Comparison of ENCODE assay signal across 20 mouse cellular contexts in genomic region chr15:71283775-71284174, GRCm38 (mm10).
DNase-seq lines count a peak whose midpoint lies in the region; ATAC-seq and TF ChIP-seq lines count a peak whose summit lies in the region.
"Had no signal": no experiment of that assay in that cellular context is flagged by ENCODE, and none has a peak within 500 bp of the region (broad histone marks: within the 10 kb centered on the region; RNA-seq: fewer than 3 reads in every experiment).

No protein-coding gene starts in this region.

- TF ChIP-seq CTCF in heart, postnatal 0 days (IDR thresholded peaks at IDR 0.05; ENCODE audit: low read depth), result no peak

- ATAC-seq in heart, postnatal 0 days (ENCODE audit: insufficient read depth, low read depth), result peak; percentile 87
- ATAC-seq: hindbrain, postnatal 0 days; intestine, postnatal 0 days had no signal

- no peak overlapping the region for H3K27ac ChIP-seq in heart, postnatal 0 days (ENCODE audit: low read depth)
- H3K27ac ChIP-seq: embryonic facial prominence, embryonic 13.5 days; hindbrain, postnatal 0 days; kidney, postnatal 0 days had no signal

- DNase-seq in heart, postnatal 0 days (ENCODE audit: low spot score), result peak; percentile 49
- no peak for DNase-seq in heart, adult 18-20 months
- DNase-seq in right cerebral cortex, adult 2 months (ENCODE audit: low spot score in 2 of 2), result peak; percentile 3 to 10
- no peak for DNase-seq in right cerebral cortex, postnatal 14 days
- DNase-seq in layer of hippocampus, adult 18-20 months (ENCODE audit: low spot score in 2 of 2), result peak; percentile 23 to 66
- DNase-seq in telencephalon, adult 2 months (ENCODE audit: low read depth, low spot score), result peak; percentile 41
- DNase-seq in cerebellum, postnatal 14 days, result no peak
- DNase-seq: cerebellum, adult 9-11 months; gastrocnemius, postnatal 25 days; lung, adult 18-20 months; lung, postnatal 14 days; midbrain, embryonic 14.5 days; spleen, adult 18-20 months; thymus, postnatal 36 days had no signal

- H3K4me3 ChIP-seq in heart, postnatal 0 days (ENCODE audit: low read depth, low read length), result no peak overlapping the region
- H3K4me3 ChIP-seq: embryonic facial prominence, embryonic 13.5 days; megakaryocyte, embryonic 14.5 days had no signal

- H3K9ac ChIP-seq in heart, postnatal 0 days (replicated peaks; ENCODE audit: low read depth, low read length), result no peak overlapping the region
- H3K9ac ChIP-seq: embryonic facial prominence, embryonic 13.5 days had no signal

- H3K27me3 ChIP-seq in heart, postnatal 0 days (ENCODE audit: control insufficient read depth, insufficient read depth, low read length), result no peaks in the 10 kb centered on the region
- H3K27me3 ChIP-seq: embryonic facial prominence, embryonic 13.5 days; megakaryocyte, embryonic 14.5 days had no signal

- no peaks in the 10 kb centered on the region for H3K9me3 ChIP-seq in heart, postnatal 0 days (replicated peaks; ENCODE audit: control insufficient read depth, low read length)
- H3K9me3 ChIP-seq: embryonic facial prominence, embryonic 13.5 days; megakaryocyte, embryonic 14.5 days had no signal

- no peak overlapping the region for H3K4me2 ChIP-seq in heart, postnatal 0 days (ENCODE audit: low read depth, low read length)
- H3K4me2 ChIP-seq: embryonic facial prominence, embryonic 13.5 days; liver, embryonic 11.5 days had no signal

- 41% methylated on average over 3 of the region's 3 CpGs for WGBS in heart, postnatal 0 days

- no peak for TF ChIP-seq EP300 in heart, postnatal 0 days (IDR thresholded peaks at IDR 0.05; ENCODE audit: low read depth)

- H3K4me1 ChIP-seq in heart, postnatal 0 days (ENCODE audit: control insufficient read depth, insufficient read depth), result no peaks in the 10 kb centered on the region
- H3K4me1 ChIP-seq: embryonic facial prominence, embryonic 13.5 days; megakaryocyte, embryonic 14.5 days had no signal

- no peaks in the 10 kb centered on the region for H3K36me3 ChIP-seq in heart, postnatal 0 days (replicated peaks; ENCODE audit: control insufficient read depth, insufficient read depth, low read length)
- H3K36me3 ChIP-seq: embryonic facial prominence, embryonic 13.5 days had no signal

Comparison
In these comparisons a context has a peak if more than half of its experiments do, and no peak if none do; other contexts are left out.
1. DNase-seq: peak in heart, postnatal 0 days (single experiment), right cerebral cortex, adult 2 months (2 of 2), layer of hippocampus, adult 18-20 months (2 of 2) and telencephalon, adult 2 months (single experiment); none in heart, adult 18-20 months (0 of 2), right cerebral cortex, postnatal 14 days (single experiment) and cerebellum, postnatal 14 days (0 of 2).